Mouse (Mus musculus) testis, postnatal 14 days (tissue): ENCODE measurements at regions not wholly inside any gene's neighbourhood (a gene's known extent, or its start where the extent isn't known, plus 50 kb on each side); places are given as distances from the start of the nearest gene placed in this dataset.

Experiments
- DNase-seq: peaks from one replicate; pipeline ENCODE4 v3.0.0; 2021; ENCODE audit warnings: low spot score

DNA sequence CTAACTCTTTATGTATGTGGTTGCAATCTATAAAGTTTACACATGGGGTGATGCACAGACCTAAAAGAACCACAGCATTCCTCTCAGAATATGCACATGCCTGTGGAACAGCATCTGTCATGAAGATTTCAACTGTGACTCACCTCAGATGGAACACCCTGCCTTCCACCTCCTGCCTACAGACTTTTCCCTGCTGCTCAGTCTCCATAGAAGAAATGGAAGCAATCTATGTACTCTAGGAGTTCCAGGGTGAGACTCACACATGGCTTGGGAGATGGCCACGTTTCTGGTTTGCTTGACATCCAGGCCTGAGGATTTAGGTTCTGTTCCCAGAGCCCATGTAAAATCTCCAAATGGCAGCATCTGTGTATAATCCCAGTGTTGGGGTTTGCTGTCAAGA lies 579.7 kb downstream of the Plekhb2 start:
- DNase-seq = no peak

- no peak for DNase-seq
Observed at GRCm38 (mm10) chr1:35435721-35436120, 585.9 kb downstream of the Plekhb2 start.

DNA sequence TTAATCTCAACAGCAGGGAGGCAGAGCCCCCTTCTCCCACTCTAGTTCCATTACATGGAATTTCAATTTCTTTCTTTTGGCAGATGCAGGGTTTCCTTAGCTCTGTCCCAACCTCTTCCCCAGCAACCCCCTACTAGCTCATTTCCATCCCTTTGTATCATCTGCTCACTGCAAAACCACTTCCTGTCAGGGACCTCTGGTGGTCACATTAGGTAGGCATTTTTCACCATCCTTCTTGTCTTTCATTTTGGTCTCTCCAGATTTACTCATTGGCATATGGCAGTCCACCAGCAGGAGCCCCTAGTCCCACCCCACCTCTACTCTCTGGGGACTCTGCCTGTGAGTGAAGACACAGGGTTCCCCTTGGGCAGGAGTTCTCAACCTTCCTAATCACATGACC lies 597.6 kb downstream of the Plekhb2 start:
- no peak for DNase-seq

GRCm38 (mm10) chr1:35452441-35453107 lies 602.8 kb downstream of the Plekhb2 start:
- DNase-seq = no peak

DNA sequence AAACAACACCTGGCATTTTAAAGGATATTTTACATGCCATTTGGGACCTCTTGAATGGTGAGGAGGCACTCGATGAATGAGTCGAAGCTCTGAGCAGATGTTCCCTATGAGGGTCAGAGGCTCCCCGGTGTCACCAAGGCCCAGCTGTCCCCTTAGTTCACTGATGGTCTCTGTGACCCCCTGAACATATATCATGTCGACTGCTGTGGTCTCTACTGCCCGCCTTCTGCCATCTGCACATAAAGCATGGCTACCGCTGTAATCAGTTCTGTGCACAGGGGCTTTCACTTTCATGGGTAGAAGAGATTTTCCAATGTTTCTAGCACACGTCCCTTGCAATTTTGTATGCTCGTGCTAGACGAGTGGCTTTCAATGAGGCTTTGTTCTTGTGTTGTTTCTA lies 607.8 kb downstream of the Plekhb2 start:
- no peak for DNase-seq

DNA sequence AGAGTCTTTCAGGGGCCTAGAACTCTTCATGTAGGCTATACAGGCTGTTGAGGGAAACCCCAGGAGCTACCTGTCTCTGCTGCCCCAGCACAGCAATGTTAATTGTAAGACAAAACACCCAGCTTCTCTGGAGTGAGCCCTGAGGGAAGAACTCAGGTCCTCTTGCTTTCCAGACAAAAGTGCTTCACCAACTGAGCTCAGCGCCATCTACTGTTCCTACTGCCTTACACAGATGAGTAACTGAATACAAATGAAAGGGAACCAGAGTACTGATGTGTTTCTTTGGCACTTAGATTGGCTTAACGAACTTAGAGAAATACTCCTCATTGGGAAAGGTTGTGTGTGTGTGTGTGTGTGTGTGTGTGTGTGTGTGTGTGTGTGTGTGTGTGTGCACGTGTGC lies 603.1 kb upstream of the Hs6st1 start:
- DNase-seq = no peak

DNA sequence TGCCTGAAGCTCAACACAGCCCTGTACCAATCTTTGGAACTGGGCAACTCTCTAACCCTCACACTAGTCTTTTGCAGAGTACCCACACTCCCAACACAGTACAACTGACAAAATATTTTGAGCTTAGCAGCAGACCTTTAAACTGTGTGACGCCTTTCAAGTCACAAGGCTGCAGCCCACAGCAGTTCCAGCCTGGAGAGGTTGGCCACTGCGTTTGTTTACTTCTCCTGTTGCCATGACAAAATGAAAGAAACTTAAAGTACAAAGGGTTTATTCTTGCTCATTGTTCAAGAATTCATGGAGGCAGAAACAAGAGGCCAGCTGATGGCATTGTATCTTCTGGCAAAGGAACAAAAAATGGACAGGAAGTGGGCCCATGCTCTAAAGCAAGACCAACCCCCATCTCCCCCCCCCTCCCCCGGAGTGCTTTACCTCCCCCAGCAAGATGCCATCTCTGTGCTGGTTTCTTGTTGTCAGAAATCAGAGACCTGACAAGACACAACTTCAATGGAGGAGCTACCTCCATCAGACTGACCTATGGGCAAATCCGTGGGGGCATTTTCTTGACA lies 598.9 kb upstream of the Hs6st1 start:
- no peak for DNase-seq

DNA sequence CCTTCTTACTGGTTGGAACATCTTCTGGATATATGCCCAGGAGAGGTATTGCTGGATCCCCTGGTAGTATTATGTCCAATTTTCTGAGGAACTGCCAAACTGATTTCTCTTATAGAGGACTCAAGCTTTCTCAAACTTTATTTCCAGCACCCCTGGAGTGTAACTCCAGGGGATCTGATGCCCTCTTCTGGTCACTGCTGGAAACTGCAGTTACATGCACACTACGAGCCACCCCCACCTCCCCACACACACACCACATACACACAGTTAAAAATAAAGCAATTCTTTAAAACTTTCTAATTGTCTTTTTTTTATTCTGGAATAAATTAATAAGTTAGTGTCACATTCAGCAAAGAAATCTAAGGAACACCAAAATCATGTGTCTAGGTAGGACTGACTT lies 589.9 kb upstream of the Hs6st1 start:
- no peak for DNase-seq

DNA sequence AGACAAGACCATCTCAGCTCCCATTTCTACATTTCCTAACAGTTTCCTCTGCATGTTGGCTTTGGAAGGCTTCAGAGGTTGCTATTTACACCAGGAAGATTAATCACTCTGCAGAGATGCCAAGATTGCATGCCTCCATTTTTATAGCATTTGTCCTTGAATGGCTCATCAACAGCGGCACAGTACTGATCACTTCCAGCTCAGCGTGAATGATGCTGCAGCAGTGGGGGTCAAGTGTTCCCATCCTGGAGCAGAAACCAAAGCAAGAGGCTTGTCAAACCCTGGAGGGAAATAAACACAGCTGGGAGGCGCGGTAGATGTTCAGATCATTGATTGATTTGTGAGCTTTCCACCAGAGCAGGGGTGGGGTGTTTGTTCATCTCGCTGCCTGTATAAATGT lies 572.2 kb upstream of the Hs6st1 start:
- DNase-seq = no peak

GRCm38 (mm10) chr1:35522951-35523350 lies 545.2 kb upstream of the Hs6st1 start:
- DNase-seq = no peak

- no peak for DNase-seq
Observed at GRCm38 (mm10) chr1:35523790-35524362, 544.3 kb upstream of the Hs6st1 start.

- DNase-seq = no peak
Observed at GRCm38 (mm10) chr1:35524788-35525187, 543.4 kb upstream of the Hs6st1 start.

- DNase-seq = no peak
Observed at GRCm38 (mm10) chr1:35527750-35528476, 540.3 kb upstream of the Hs6st1 start.

DNA sequence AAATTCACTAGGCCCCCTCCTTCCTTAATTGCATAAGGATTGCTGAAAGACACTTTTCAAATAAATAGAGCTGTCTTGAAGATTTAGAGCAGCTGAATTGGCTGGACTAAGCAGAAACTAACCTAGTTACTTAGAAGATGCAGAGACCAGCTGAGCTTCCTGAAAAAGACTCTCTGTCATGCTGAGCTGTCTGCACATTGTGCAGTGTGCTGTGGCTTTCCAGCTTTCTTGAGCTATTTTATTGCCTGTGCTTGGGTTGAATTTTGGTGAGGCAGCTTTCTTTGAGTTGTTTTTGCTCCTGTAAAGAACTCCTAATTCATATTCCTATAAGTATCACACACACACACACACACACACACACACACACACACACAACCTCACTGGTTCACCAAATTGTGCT lies 532.7 kb upstream of the Hs6st1 start:
- no peak for DNase-seq

- DNase-seq = no peak
Observed at GRCm38 (mm10) chr1:35536276-35536675, 531.9 kb upstream of the Hs6st1 start.

DNA sequence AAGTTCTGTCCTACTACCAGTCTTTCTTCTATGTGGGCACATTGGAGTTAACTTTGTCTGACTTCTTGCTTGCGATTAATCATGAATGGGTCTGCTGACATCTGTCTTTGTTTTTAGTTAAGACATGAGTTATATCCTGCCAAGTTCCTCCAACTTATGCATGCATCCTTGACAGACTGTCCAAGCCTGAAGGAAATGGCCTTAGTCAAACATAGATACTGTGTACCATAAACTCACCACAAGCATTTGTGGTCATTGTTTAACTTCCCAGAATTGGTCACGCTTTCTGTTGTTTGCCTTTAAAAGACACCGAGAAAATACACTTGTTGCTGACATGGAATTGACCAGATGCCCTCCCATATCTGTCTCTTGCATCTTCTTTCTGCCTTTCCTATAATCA lies 519.4 kb upstream of the Hs6st1 start:
- DNase-seq = no peak

DNA sequence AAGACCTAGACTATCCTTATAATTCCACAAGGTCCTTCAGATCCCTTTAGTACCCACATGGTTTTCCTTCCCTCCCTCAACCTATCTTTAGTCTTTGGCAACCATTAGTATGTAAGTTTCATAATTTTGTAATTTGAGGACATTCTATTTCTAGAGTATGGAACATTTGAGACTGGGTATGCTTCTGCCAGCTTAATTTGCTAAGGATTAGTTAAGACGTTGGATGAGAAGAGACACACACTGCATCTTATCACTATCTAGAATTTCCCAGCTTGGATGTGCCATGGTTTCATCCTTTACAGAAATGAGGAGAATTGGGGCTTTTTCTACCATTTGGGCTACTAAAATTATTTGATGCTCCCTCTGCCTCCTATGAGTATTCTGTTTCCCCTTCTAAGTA lies 516.7 kb upstream of the Hs6st1 start:
- no peak for DNase-seq

- no peak for DNase-seq
Observed at GRCm38 (mm10) chr1:35562786-35563185, 505.4 kb upstream of the Hs6st1 start.

DNA sequence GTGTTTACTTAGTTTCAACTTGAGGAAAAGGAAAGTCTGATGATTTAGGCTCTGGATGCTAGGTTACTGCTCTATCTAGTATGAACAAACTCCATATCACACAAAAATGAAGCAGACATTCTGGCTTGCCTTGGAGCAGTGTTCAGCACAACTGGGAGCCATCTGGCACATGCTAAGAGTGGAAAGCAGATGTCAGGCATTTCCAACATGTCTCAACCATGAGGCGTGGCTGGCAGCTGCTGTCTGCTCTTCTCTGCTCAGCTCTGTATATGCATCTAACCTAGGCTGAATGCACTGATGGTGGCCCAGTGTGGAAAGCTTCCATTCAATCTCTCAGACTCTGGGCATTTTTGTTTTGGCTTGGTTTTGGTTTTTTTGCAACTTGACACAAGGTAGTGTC lies 493.0 kb upstream of the Hs6st1 start:
- DNase-seq = no peak

DNA sequence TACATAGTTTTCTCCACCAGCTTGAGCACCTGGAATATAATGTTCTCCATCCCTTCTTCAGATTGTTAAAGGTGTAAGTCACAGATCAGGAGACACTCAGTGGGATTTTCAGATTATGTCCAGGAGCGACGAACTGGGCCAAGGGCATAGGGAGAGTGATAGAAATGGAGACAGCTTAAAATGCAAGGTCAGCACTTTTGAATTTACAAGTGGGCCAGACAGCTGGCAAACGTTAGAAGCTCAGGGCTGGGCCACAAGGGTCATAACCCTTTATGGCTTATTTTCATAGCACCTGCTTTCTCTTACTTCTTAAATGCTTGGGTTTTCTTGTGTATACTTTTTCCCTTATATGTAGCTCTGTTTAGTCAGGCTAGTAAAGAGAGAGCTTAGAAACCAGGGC lies 488.8 kb upstream of the Hs6st1 start:
- DNase-seq = no peak

DNA sequence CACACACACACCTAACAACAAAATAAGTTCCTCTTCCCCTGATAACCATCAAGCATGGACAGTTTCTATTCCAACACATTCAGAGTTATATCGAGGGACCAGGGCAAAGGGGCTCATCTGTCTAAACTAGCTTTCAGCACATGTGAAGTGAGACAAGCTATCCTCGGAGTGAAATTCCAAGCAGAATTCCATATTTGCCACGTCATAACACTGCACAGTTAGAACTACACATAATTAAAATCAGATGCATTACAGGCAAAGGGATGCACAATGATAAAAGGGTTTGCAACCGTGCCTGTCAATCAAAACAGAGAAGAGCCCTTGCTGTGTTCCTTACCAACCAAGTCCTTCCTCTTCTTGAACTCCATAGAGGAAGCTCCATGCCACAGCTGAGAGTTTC lies 488.2 kb upstream of the Hs6st1 start:
- DNase-seq = no peak

DNA sequence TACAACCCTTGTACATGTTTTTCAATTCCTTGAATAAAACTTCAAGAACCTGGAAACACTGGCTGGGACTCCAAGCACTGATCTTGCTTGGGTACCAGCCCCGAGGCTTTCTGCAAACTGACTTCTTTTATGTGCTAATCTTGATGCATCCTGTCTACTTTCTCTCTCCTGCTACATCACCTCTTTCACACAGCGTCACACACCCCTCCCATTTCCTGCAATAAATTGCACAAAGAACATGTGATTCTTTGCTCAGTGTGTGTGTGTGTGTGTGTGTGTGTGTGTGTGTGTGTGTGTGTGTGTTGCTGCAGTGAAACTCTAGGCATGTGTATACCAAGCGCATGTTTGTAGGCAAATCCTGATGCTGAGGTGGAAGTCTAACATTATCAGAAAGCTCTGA lies 487.7 kb upstream of the Hs6st1 start:
- DNase-seq = no peak

- DNase-seq = no peak
Observed at GRCm38 (mm10) chr1:35587900-35588299, 480.3 kb upstream of the Hs6st1 start.
